Mouse (Mus musculus) cerebellum, adult 2 months (tissue): ENCODE results near the gene Sfrp5. TPM values are rescaled to one million over a fixed set of nuclear protein-coding genes. Genes with fewer than 3 reads are reported as not detected.

Experiments used
- DNase-seq, 2 experiments: peaks; one replicate each; pipeline ENCODE4 v3.0.0; 2021
- H3K27ac ChIP-seq: fragments of 200-500 bp; 2 replicates; pipeline ENCODE4 v1.5.1; 2012; ENCODE audit warnings: low read length, control low read depth, inconsistent platforms; ENCODE audit not compliant: insufficient read depth
- H3K27me3 ChIP-seq: fragments of 200-500 bp; 2 replicates; pipeline ENCODE4 v1.6.1; 2012; ENCODE audit warnings: inconsistent platforms, mild to moderate bottlenecking, low read length, moderate library complexity; ENCODE audit not compliant: control insufficient read depth, insufficient read depth
- H3K4me1 ChIP-seq: fragments of 200-500 bp; 2 replicates; pipeline ENCODE4 v1.6.1; 2011; ENCODE audit warnings: low read length; ENCODE audit not compliant: control insufficient read depth, insufficient read depth
- H3K4me3 ChIP-seq: fragments of 200-500 bp; replicated peaks from 2 replicates; pipeline ENCODE3; 2011; ENCODE audit warnings: mild to moderate bottlenecking, low read depth, low read length, control low read depth; ENCODE audit not compliant: insufficient read depth
- CTCF ChIP-seq: fragments of 200-500 bp; IDR thresholded peaks from 2 replicates; pipeline ENCODE4 v1.5.1; 2011; ENCODE audit warnings: low read depth, mild to moderate bottlenecking, control low read depth, low read length, moderate library complexity, borderline replicate concordance; ENCODE audit not compliant: insufficient read depth
- POLR2A ChIP-seq: fragments of 200-500 bp; IDR thresholded peaks from 2 replicates; pipeline ENCODE4 v1.6.1; 2011; ENCODE audit warnings: low read length, control low read depth, borderline replicate concordance; ENCODE audit not compliant: insufficient read depth
- WGBS: fragments of 180-500 bp; shearing (Covaris S2); methylation state at CpG from one replicate; pipeline ENCODE4 v1.1.7; 2018; 5-methylcytosine and 5-hydroxymethylcytosine counted together
- polyA plus RNA-seq: library from polyadenylated mRNA; depleted of rRNA; stranded (reverse); fragments of >200 nt; gene quantifications from 2 replicates; pipeline ENCODE4 v1.2.3, GENCODE M21; 2012

Gene Sfrp5
- polyA plus RNA-seq, 1 experiment, result 15.3 TPM

- no peaks in the 10 kb centered on the region for H3K27me3 ChIP-seq
- no peak overlapping the region for H3K27ac ChIP-seq
- 94% methylated on average over 2 of the region's 2 CpGs for WGBS
- no peak overlapping the region for H3K4me3 ChIP-seq
- no peak for DNase-seq
- no peak for TF ChIP-seq CTCF
- TF ChIP-seq POLR2A, result no peak
- H3K4me1 ChIP-seq, result peaks cover 3% of the 10 kb centered on the region
These were observed 12.5 kb upstream of the Sfrp5 start for GRCm38 (mm10) chr19:42214601-42215000.

GRCm38 (mm10) chr19:42211936-42212335, 9.9 kb upstream of the Sfrp5 start:
- no peak for DNase-seq
- H3K4me3 ChIP-seq, result no peak overlapping the region
- H3K27me3 ChIP-seq, result no peaks in the 10 kb centered on the region
- 77% methylated on average over 8 of the region's 8 CpGs for WGBS
- no peaks in the 10 kb centered on the region; the same call in 1 of the 2 replicates for H3K4me1 ChIP-seq
- no peak overlapping the region for H3K27ac ChIP-seq
- TF ChIP-seq POLR2A, result no peak
- no peak for TF ChIP-seq CTCF

- H3K4me3 ChIP-seq, result no peak overlapping the region
- H3K27ac ChIP-seq, result no peak overlapping the region
- WGBS, result 53% methylated on average over 6 of the region's 6 CpGs
- DNase-seq, result no peak
- TF ChIP-seq CTCF (no peak), POLR2A (no peak)
- no peaks in the 10 kb centered on the region; the same call in 1 of the 2 replicates for H3K4me1 ChIP-seq
- no peaks in the 10 kb centered on the region for H3K27me3 ChIP-seq
These were observed 7.9 kb upstream of the Sfrp5 start for GRCm38 (mm10) chr19:42209976-42210375.

GRCm38 (mm10) chr19:42209485-42209884, 7.4 kb upstream of the Sfrp5 start:
- Histone ChIP-seq H3K4me3 (no peak overlapping the region), H3K4me1 (peaks cover 3% of the 10 kb centered on the region), H3K27me3 (no peaks in the 10 kb centered on the region), H3K27ac (no peak overlapping the region)
- no peak for DNase-seq
- TF ChIP-seq CTCF (no peak), POLR2A (no peak)
- 82% methylated on average over 7 of the region's 7 CpGs for WGBS

GRCm38 (mm10) chr19:42205201-42205600, 3.1 kb upstream of the Sfrp5 start:
- H3K4me1 ChIP-seq, result peaks cover 21% of the 10 kb centered on the region
- no peak overlapping the region for H3K4me3 ChIP-seq
- WGBS, result 90% methylated on average over 8 of the region's 8 CpGs
- H3K27me3 ChIP-seq, result no peaks in the 10 kb centered on the region
- TF ChIP-seq CTCF (no peak), POLR2A (no peak)
- H3K27ac ChIP-seq, result no peak overlapping the region
- DNase-seq, result no peak

GRCm38 (mm10) chr19:42204306-42204705, 2.3 kb upstream of the Sfrp5 start:
- Histone ChIP-seq H3K27ac (peak overlapping the region; percentile 55), H3K4me3 (no peak overlapping the region), H3K4me1 (peaks cover 21% of the 10 kb centered on the region), H3K27me3 (no peaks in the 10 kb centered on the region)
- TF ChIP-seq POLR2A, result no peak
- no peak for TF ChIP-seq CTCF
- WGBS, result 12% methylated on average over 4 of the region's 4 CpGs
- peak; percentile 89 to 90 for DNase-seq

- no peak overlapping the region for H3K27ac ChIP-seq
- no peaks in the 10 kb centered on the region for H3K27me3 ChIP-seq
- WGBS, result 28% methylated on average over 8 of the region's 8 CpGs
- no peak overlapping the region for H3K4me3 ChIP-seq
- peak; percentile 43 to 51 for DNase-seq
- no peak for TF ChIP-seq POLR2A
- no peak for TF ChIP-seq CTCF
- peaks cover 21% of the 10 kb centered on the region for H3K4me1 ChIP-seq
These were observed 415 bp upstream of the Sfrp5 start for GRCm38 (mm10) chr19:42202467-42202866.

GRCm38 (mm10) chr19:42198026-42198425, 4.0 kb downstream of the Sfrp5 start:
- Histone ChIP-seq H3K27me3 (no peaks in the 10 kb centered on the region), H3K4me1 (peaks cover 20% of the 10 kb centered on the region), H3K27ac (no peak overlapping the region), H3K4me3 (no peak overlapping the region)
- no peak for TF ChIP-seq POLR2A
- no peak for TF ChIP-seq CTCF
- WGBS, result 68% methylated on average over 11 of the region's 11 CpGs
- no peak for DNase-seq
